Mouse (Mus musculus): ENCODE results near the gene Slc6a8. TPM values are rescaled to one million over a fixed set of nuclear protein-coding genes. Genes with fewer than 3 reads are reported as not detected.
A peak's percentile ranks its signal among the peaks of the same experiment; 100 is the strongest.

The Slc6a8 gene
- polyA plus RNA-seq, 1 experiment from 2014 or later, result 6.8 TPM

DNA sequence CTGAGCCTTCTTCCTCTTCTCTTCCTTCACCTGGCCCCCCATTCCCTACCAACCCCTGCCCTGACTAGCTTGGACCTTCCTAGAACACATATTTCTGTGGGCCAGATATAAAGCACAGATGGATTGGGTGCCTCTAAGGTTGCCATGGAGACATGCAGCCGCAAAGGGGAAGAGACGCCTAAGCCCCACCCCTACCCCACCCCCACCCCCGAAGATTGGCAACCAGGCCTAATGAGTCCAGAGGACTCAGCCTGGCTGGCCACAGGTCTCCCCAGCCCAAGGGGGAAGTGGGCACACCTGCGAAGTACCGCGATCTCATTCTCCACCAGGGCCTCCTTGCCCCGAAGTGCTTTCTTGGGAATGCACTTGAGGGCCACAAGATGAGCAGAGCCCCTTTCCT, 14.6 kb upstream of the Slc6a8 start:
- no peak overlapping the region for H3K9ac ChIP-seq
- H3K27ac ChIP-seq (replicated peaks), result no peak overlapping the region
- 45% methylated on average over 7 of the region's 7 CpGs for WGBS
- no peak overlapping the region for H3K4me2 ChIP-seq
- no peaks in the 10 kb centered on the region for H3K4me1 ChIP-seq
- H3K27me3 ChIP-seq (replicated peaks), result peaks cover 32% of the 10 kb centered on the region
- no peak overlapping the region for H3K4me3 ChIP-seq
- no peaks in the 10 kb centered on the region for H3K36me3 ChIP-seq
- ATAC-seq (ENCODE audit: extremely low read depth, insufficient number of reproducible peaks, low FRiP score, low TSS enrichment), result no peak
- no peaks in the 10 kb centered on the region for H3K9me3 ChIP-seq

GRCm38 (mm10) chrX:73658936-73659574, 13.9 kb upstream of the Slc6a8 start:
- H3K27me3 ChIP-seq (replicated peaks), result peaks cover 26% of the 10 kb centered on the region
- no peak overlapping the region; the same call in 1 of the 2 replicates for H3K9ac ChIP-seq
- H3K9me3 ChIP-seq, result no peaks in the 10 kb centered on the region
- no peak overlapping the region for H3K27ac ChIP-seq (replicated peaks)
- peak overlapping the region; percentile 78 for H3K4me2 ChIP-seq
- 55% methylated on average over 13 of the region's 13 CpGs for WGBS
- H3K4me3 ChIP-seq, result peak overlapping the region; percentile 56
- no peak for ATAC-seq (ENCODE audit: extremely low read depth, insufficient number of reproducible peaks, low FRiP score, low TSS enrichment)
- no peaks in the 10 kb centered on the region for H3K36me3 ChIP-seq
- H3K4me1 ChIP-seq, result no peaks in the 10 kb centered on the region

GRCm38 (mm10) chrX:73659575-73660283, 13.2 kb upstream of the Slc6a8 start, which contains the start of gene Pnck:
Pnck (minus strand) TSS chrX:73660117.
- Histone ChIP-seq H3K27me3 (replicated peaks) (peaks cover 26% of the 10 kb centered on the region), H3K4me2 (peak within 1 kb of the TSS; percentile 78), H3K4me3 (peak within 1 kb of the TSS; percentile 56), H3K4me1 (no peaks in the 10 kb centered on the region), H3K27ac (replicated peaks) (no peak within 1 kb of the TSS), H3K9me3 (no peaks in the 10 kb centered on the region), H3K36me3 (no peaks in the 10 kb centered on the region), H3K9ac (peak within 1 kb of the TSS; percentile 79)
- WGBS, result 22% methylated on average over 31 of the region's 57 CpGs
- no peak; the same call in 1 of the 2 replicates for ATAC-seq (ENCODE audit: extremely low read depth, insufficient number of reproducible peaks, low FRiP score, low TSS enrichment)

DNA sequence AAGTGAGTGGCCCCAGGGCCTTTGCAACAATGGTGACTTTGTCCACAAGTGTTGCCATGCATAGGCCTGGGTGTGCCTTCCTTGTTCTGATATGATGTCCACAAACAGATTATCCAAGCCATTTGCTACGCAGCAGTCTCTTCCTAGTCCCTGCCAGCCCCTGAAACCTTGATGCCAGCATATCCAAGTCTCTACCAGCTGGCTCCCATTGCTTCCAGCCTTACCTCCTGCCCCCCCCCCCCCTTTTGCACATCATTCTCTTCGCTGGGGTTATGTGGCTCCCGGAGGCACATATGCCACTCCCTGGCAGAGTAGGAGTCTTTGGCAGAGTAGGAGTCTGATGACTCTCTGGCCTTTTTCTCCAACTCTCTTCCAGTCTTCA, 12.7 kb upstream of the Slc6a8 start:
- Histone ChIP-seq H3K36me3 (no peaks in the 10 kb centered on the region), H3K27ac (replicated peaks) (no peak overlapping the region), H3K9ac (peak overlapping the region; percentile 79), H3K4me3 (peak overlapping the region; percentile 56), H3K4me2 (peak overlapping the region; percentile 78), H3K27me3 (replicated peaks) (peaks cover 26% of the 10 kb centered on the region), H3K9me3 (no peaks in the 10 kb centered on the region), H3K4me1 (no peaks in the 10 kb centered on the region)
- WGBS, result 63% methylated on average over 3 of the region's 3 CpGs
- ATAC-seq (ENCODE audit: extremely low read depth, insufficient number of reproducible peaks, low FRiP score, low TSS enrichment), result no peak

DNA sequence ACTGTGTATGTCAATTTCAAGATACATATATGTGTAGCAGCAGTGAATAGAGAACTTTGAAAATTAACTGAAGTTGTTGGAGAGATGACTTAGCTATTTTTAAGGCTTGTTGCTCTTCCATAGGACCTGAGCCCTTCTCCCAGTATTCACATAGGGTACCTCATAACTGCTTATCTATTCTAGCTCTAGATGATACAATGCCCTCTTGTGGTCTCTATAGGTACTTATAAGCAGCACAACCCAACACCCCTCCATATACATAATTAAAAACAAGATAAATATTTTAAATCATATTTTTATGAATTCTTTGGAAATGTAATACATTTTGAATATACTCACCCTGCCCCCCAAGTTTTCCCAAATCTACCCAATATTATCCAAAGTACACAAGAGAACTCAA, 9.8 kb upstream of the Slc6a8 start:
- no peak overlapping the region for H3K4me3 ChIP-seq
- H3K9me3 ChIP-seq, result no peaks in the 10 kb centered on the region
- no peak overlapping the region for H3K4me2 ChIP-seq
- H3K9ac ChIP-seq, result no peak overlapping the region
- no peak for ATAC-seq (ENCODE audit: extremely low read depth, insufficient number of reproducible peaks, low FRiP score, low TSS enrichment)
- H3K27ac ChIP-seq (replicated peaks), result no peak overlapping the region
- no peaks in the 10 kb centered on the region for H3K4me1 ChIP-seq
- no peaks in the 10 kb centered on the region for H3K36me3 ChIP-seq
- H3K27me3 ChIP-seq (replicated peaks), result peaks cover 13% of the 10 kb centered on the region; the same call in 1 of the 2 replicates

- Histone ChIP-seq H3K4me3 (no peak overlapping the region), H3K27me3 (replicated peaks) (peaks cover 10% of the 10 kb centered on the region; the same call in 1 of the 2 replicates), H3K9ac (no peak overlapping the region), H3K27ac (replicated peaks) (no peak overlapping the region), H3K9me3 (no peaks in the 10 kb centered on the region), H3K4me1 (peaks cover 18% of the 10 kb centered on the region), H3K36me3 (peaks cover 12% of the 10 kb centered on the region), H3K4me2 (0 out of 2 replicates have a peak overlapping the region, but pooled peaks have one; percentile 73)
- 47% methylated on average over 4 of the region's 4 CpGs for WGBS
- ATAC-seq (ENCODE audit: extremely low read depth, insufficient number of reproducible peaks, low FRiP score, low TSS enrichment), result no peak
Observed at GRCm38 (mm10) chrX:73672031-73672431, 919 bp upstream of the Slc6a8 start.

DNA sequence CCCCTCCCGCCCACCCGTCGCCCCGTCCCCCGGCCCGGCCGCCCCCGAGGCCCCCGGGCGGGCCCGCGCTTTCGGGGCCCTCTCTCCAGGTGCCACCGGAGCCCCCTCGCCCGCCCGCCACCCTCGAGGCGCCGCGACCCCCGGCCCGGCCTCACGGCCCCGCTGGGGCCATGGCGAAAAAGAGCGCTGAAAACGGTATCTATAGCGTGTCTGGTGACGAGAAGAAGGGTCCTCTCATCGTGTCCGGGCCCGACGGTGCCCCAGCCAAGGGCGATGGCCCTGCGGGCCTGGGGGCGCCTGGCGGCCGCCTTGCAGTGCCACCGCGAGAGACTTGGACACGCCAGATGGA, 643 bp downstream of the Slc6a8 start:
- peak overlapping the region; percentile 89 for H3K9ac ChIP-seq
- no peak for ATAC-seq (ENCODE audit: extremely low read depth, insufficient number of reproducible peaks, low FRiP score, low TSS enrichment)
- H3K9me3 ChIP-seq, result no peaks in the 10 kb centered on the region
- peaks cover 10% of the 10 kb centered on the region; the same call in 1 of the 2 replicates for H3K27me3 ChIP-seq (replicated peaks)
- peaks cover 18% of the 10 kb centered on the region for H3K4me1 ChIP-seq
- peak overlapping the region; percentile 75 for H3K27ac ChIP-seq (replicated peaks)
- H3K36me3 ChIP-seq, result peaks cover 26% of the 10 kb centered on the region
- 6% methylated on average over 22 of the region's 42 CpGs for WGBS
- H3K4me3 ChIP-seq, result peak overlapping the region; percentile 69
- peak overlapping the region; percentile 73 for H3K4me2 ChIP-seq

DNA sequence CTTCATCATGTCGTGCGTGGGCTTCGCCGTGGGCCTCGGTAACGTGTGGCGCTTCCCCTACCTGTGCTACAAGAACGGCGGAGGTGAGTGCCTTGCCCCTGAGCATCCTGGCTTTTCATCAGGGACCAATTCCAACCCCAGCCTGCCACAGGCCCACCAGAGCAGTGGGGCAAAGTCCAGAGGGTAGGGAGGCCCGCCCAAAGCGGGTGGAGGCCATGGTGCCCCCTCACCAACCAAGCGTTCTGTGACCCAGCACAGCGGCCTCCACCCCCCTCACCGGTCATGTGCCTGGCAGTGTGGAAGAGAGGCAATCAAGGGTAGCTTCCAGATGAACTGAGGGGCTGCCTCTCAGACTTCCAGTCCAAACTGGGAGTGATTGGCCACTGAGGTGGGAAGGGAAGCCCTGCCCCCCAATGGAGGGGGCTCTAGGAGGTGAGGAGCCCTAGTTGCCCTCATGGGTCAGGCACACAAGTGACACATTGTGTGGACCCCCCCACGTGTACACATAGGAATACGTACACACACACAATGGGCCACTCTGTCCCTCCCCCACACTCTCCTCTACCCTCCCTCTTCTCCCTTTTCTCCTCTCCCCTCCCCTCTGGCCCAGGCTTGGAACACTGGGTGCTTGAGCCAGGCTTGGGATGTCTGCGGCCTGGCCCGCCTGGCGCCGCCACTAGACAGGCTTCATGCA, 1.2 kb downstream of the Slc6a8 start:
- peak overlapping the region; percentile 89 for H3K9ac ChIP-seq
- H3K4me2 ChIP-seq, result peak overlapping the region; percentile 73
- peaks cover 10% of the 10 kb centered on the region; the same call in 1 of the 2 replicates for H3K27me3 ChIP-seq (replicated peaks)
- H3K36me3 ChIP-seq, result peaks cover 32% of the 10 kb centered on the region
- peak; percentile 34; the same call in 1 of the 2 replicates for ATAC-seq (ENCODE audit: extremely low read depth, insufficient number of reproducible peaks, low FRiP score, low TSS enrichment)
- H3K4me1 ChIP-seq, result peaks cover 18% of the 10 kb centered on the region
- H3K27ac ChIP-seq (replicated peaks), result peak overlapping the region; percentile 75
- peak overlapping the region; percentile 69 for H3K4me3 ChIP-seq
- H3K9me3 ChIP-seq, result no peaks in the 10 kb centered on the region
- 19% methylated on average over 20 of the region's 20 CpGs for WGBS

DNA sequence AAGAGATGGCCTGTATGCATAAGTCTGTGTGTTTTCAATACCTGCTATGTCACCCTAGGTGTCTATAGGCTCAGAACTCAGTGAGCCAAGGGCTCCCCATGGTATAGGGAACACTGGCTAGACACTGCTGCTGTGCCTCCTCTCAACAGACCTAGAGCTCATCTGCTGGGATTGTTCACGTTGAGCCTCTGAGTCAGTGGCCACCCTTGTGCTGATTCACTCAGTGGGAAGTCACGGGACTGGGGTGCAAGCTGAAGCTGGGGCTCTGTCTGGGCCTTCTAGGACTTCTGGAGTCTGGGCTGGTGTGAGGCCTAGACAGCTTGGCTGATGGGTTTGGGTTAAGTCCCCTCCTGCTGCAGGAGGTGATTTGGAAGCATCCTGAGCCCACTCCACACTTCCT, 2.3 kb downstream of the Slc6a8 start:
- Histone ChIP-seq H3K27me3 (replicated peaks) (peaks cover 10% of the 10 kb centered on the region; the same call in 1 of the 2 replicates), H3K9ac (peak overlapping the region; percentile 89), H3K4me1 (peaks cover 18% of the 10 kb centered on the region), H3K9me3 (no peaks in the 10 kb centered on the region), H3K4me2 (peak overlapping the region; percentile 73), H3K36me3 (peaks cover 43% of the 10 kb centered on the region), H3K4me3 (peak overlapping the region; percentile 69), H3K27ac (replicated peaks) (no peak overlapping the region)
- ATAC-seq (ENCODE audit: extremely low read depth, insufficient number of reproducible peaks, low FRiP score, low TSS enrichment), result no peak
- 63% methylated on average over 2 of the region's 2 CpGs for WGBS

DNA sequence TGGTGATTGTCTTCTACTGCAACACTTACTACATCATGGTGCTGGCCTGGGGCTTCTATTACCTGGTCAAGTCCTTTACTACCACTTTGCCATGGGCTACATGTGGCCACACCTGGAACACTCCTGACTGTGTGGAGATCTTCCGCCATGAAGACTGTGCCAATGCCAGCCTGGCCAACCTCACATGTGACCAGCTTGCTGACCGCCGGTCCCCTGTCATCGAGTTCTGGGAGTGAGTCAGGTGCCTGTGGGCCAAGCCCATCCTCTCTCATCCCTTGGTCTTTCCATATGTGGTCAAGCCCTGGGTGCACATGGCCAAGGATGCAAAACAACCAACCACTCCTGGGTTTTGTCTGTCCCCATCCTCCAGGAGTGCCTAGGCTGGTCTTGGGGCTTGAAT, 3.7 kb downstream of the Slc6a8 start:
- 82% methylated on average over 4 of the region's 4 CpGs for WGBS
- no peak overlapping the region for H3K9ac ChIP-seq
- no peak overlapping the region for H3K4me2 ChIP-seq
- H3K9me3 ChIP-seq, result no peaks in the 10 kb centered on the region
- H3K27me3 ChIP-seq (replicated peaks), result peaks cover 10% of the 10 kb centered on the region; the same call in 1 of the 2 replicates
- no peak overlapping the region for H3K27ac ChIP-seq (replicated peaks)
- no peak overlapping the region for H3K4me3 ChIP-seq
- H3K4me1 ChIP-seq, result peaks cover 18% of the 10 kb centered on the region
- peaks cover 57% of the 10 kb centered on the region for H3K36me3 ChIP-seq
- ATAC-seq (ENCODE audit: extremely low read depth, insufficient number of reproducible peaks, low FRiP score, low TSS enrichment), result no peak

GRCm38 (mm10) chrX:73684156-73684555, 11.2 kb downstream of the Slc6a8 start:
- Histone ChIP-seq H3K4me2 (no peak overlapping the region), H3K4me3 (no peak overlapping the region), H3K9ac (no peak overlapping the region), H3K36me3 (peaks cover 77% of the 10 kb centered on the region), H3K27ac (replicated peaks) (no peak overlapping the region), H3K4me1 (peaks cover 13% of the 10 kb centered on the region), H3K9me3 (no peaks in the 10 kb centered on the region), H3K27me3 (replicated peaks) (no peaks in the 10 kb centered on the region)
- WGBS, result 82% methylated on average over 2 of the region's 2 CpGs
- no peak for ATAC-seq (ENCODE audit: extremely low read depth, insufficient number of reproducible peaks, low FRiP score, low TSS enrichment)
